In genomic region chr8:74994540-74994939, GRCm38 (mm10) we compare ENCODE assay signal across 8 mouse cellular contexts. TPM values are rescaled to one million over a fixed set of nuclear protein-coding genes. Genes with fewer than 3 reads are reported as not detected.
A peak's percentile ranks its signal among the peaks of the same experiment; 100 is the strongest.
DNase-seq lines count a peak whose midpoint lies in the region; ATAC-seq and TF ChIP-seq lines count a peak whose summit lies in the region.

No protein-coding gene starts in this region.

- DNase-seq in thymus, adult 2 months: peak; percentile 16
- DNase-seq in thymus, postnatal 25 days: no peak
- peak; percentile 52 for DNase-seq in embryo, embryonic 9.5 days (ENCODE audit: extremely low spot score)
- DNase-seq in testis, postnatal 14 days (ENCODE audit: low spot score): peak; percentile 49
- DNase-seq in adrenal gland, postnatal 25 days: no peak
- no peak for DNase-seq in ovary, postnatal 36 days (ENCODE audit: low spot score)

- TF ChIP-seq POLR2A in thymus, adult 2 months (IDR thresholded peaks at IDR 0.05; ENCODE audit: control insufficient read depth, extremely low read depth, insufficient read depth, low read length, poor library complexity): no peak

- H3K36me3 ChIP-seq in thymus, adult 2 months (ENCODE audit: control insufficient read depth, insufficient read depth, low read length): peaks cover 5% of the 10 kb centered on the region; the same call in 1 of the 2 replicates
- H3K36me3 ChIP-seq in hindbrain, embryonic 16.5 days (ENCODE audit: control insufficient read depth, insufficient read depth, low read length): peaks cover 8% of the 10 kb centered on the region
- peaks cover 12% of the 10 kb centered on the region; the same call in 1 of the 2 replicates for H3K36me3 ChIP-seq in macrophage (ENCODE audit: inconsistent target)

- 12% methylated on average over 7 of the region's 7 CpGs for WGBS in thymus, adult 2 months
- WGBS in hindbrain, embryonic 16.5 days: 2% methylated on average over 7 of the region's 7 CpGs
- 19% methylated on average over 7 of the region's 7 CpGs for WGBS in macrophage (ENCODE audit: missing documents)

- ATAC-seq in hindbrain, embryonic 16.5 days: peak; percentile 32

- peaks cover 36% of the 10 kb centered on the region for H3K79me2 ChIP-seq in macrophage (ENCODE audit: inconsistent target)

- no peak for TF ChIP-seq CTCF in thymus, adult 2 months (IDR thresholded peaks at IDR 0.05; ENCODE audit: borderline replicate concordance, control insufficient read depth, extremely low read depth, insufficient read depth, low read length, poor library complexity)

- no peaks in the 10 kb centered on the region for H3K27me3 ChIP-seq in thymus, adult 2 months (ENCODE audit: control insufficient read depth, insufficient read depth, low read length)
- H3K27me3 ChIP-seq in hindbrain, embryonic 16.5 days (replicated peaks; ENCODE audit: control insufficient read depth, insufficient read depth, low read length): no peaks in the 10 kb centered on the region

- no peak overlapping the region for H3K27ac ChIP-seq in thymus, adult 2 months (ENCODE audit: control insufficient read depth, insufficient read depth, low read length)
- no peak overlapping the region; the same call in 1 of the 2 replicates for H3K27ac ChIP-seq in hindbrain, embryonic 16.5 days (ENCODE audit: low read depth, low read length)
- no peak overlapping the region for H3K27ac ChIP-seq in macrophage

- peak overlapping the region; percentile 100 for H3K9ac ChIP-seq in hindbrain, embryonic 16.5 days (ENCODE audit: low read depth, low read length)

- no peak overlapping the region for H3K4me3 ChIP-seq in thymus, adult 2 months (ENCODE audit: control insufficient read depth, insufficient read depth, low read length)
- peak overlapping the region; percentile 99 for H3K4me3 ChIP-seq in hindbrain, embryonic 16.5 days (ENCODE audit: low read length)
- H3K4me3 ChIP-seq in macrophage (ENCODE audit: inconsistent target): peak overlapping the region; percentile 47

- no peaks in the 10 kb centered on the region for H3K9me3 ChIP-seq in hindbrain, embryonic 16.5 days (ENCODE audit: control insufficient read depth, low read length)

- H3K4me1 ChIP-seq in thymus, adult 2 months (replicated peaks; ENCODE audit: control insufficient read depth, insufficient read depth, low read length): peaks cover 5% of the 10 kb centered on the region
- H3K4me1 ChIP-seq in hindbrain, embryonic 16.5 days (ENCODE audit: control insufficient read depth, insufficient read depth, low read depth, low read length): peaks cover 9% of the 10 kb centered on the region

- H3K4me2 ChIP-seq in hindbrain, embryonic 16.5 days (ENCODE audit: low read length): peak overlapping the region; percentile 65

RNA-seq across cellular contexts. Expression of gene Hmgxb4, which starts 1.4 kb away (rescaled TPM):
- 25.6 and 28.7 TPM in 2 replicates for polyA plus RNA-seq in thymus, adult 2 months (2012; rRNA removed)
- 33.9 and 34.2 TPM in 2 replicates for polyA plus RNA-seq in hindbrain, embryonic 16.5 days (2015; fragmentation: Nextera tagmentation; extraction: Ambion mirVana)
- 10 to 100 TPM; 22.5 to 96.8 (median 50.7) TPM for total RNA-seq in macrophage (2018; cell fraction: chromatin; rRNA removed)
- total RNA-seq in macrophage (2018; cell fraction: cytosol; rRNA removed): 10 to 100 TPM in 24 of 26 experiments, 1 to 10 TPM in 2; 9.2 to 23.1 (median 17.0) TPM
- total RNA-seq in macrophage (2018; cell fraction: nucleus; rRNA removed): 10 to 100 TPM; 14.7 to 69.1 (median 26.2) TPM
- polyA plus RNA-seq in macrophage (2018): 16.4 to 22.5 TPM (median 19.4 TPM) in 3 replicates
- 27.3 and 34.5 TPM in 2 replicates for total RNA-seq in adrenal gland, postnatal 25 days (2021)

RNA-seq across cellular contexts. Expression of gene Tom1, which starts 39.0 kb away (rescaled TPM):
- polyA plus RNA-seq in thymus, adult 2 months (2012; rRNA removed): 31.7 and 41.9 TPM in 2 replicates
- polyA plus RNA-seq in hindbrain, embryonic 16.5 days (2015; fragmentation: Nextera tagmentation; extraction: Ambion mirVana): 40.7 and 45.9 TPM in 2 replicates
- total RNA-seq in macrophage (2018; cell fraction: chromatin; rRNA removed): 10 to 100 TPM; 16.2 to 96.7 (median 44.4) TPM
- 10 to 100 TPM; 46.0 to 91.8 (median 68.1) TPM for total RNA-seq in macrophage (2018; cell fraction: cytosol; rRNA removed)
- total RNA-seq in macrophage (2018; cell fraction: nucleus; rRNA removed): 100 to 1,000 TPM in 1 of 26 experiments, 10 to 100 TPM in 25; 33.0 to 102 (median 52.5) TPM
- 56.0 to 178 TPM (median 76.1 TPM) in 3 replicates for polyA plus RNA-seq in macrophage (2018)
- total RNA-seq in adrenal gland, postnatal 25 days (2021): 36.1 and 45.9 TPM in 2 replicates

Comparison
In these comparisons a context has a peak if more than half of its experiments do, and no peak if none do; other contexts are left out.
1. DNase-seq: peak in thymus, adult 2 months (single experiment), embryo, embryonic 9.5 days (single experiment) and testis, postnatal 14 days (single experiment); none in thymus, postnatal 25 days (single experiment), adrenal gland, postnatal 25 days (single experiment) and ovary, postnatal 36 days (single experiment).